Mouse (Mus musculus): ENCODE data around the gene Appl1.

DNA sequence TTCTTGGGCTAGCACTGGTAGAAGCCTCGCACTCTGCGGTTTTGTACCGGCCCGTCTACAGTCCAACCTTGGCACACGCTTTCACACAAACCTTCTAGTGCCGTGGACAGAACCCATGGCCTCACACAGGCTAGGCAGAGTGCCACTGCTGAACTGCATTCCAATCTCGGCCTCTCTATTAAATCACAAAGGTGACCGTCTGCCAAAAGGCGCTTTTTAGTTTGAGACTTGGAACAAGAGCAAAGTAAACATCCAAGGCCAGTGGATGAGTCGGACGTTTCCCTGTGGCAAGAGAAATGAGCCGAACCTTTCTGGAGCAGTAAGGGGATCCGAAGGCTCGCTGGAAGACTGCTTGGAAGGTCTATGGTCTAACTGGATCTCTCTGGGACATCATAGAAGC is 48.8 kb upstream of the Appl1 start:
- TF ChIP-seq CTCF (conservative IDR thresholded peaks at IDR 0.05; ENCODE audit: insufficient read depth, insufficient read length, low read depth, low read length) (no peak), POLR2A (IDR thresholded peaks at IDR 0.05; ENCODE audit: low read depth, low read length) (no peak)

Measured in kidney, adult 2 months (tissue).